Mouse (Mus musculus): Measurements from ENCODE around the gene Oas1f. TPM values are rescaled to one million over a fixed set of nuclear protein-coding genes. Genes with fewer than 3 reads are reported as not detected.

Gene Oas1f
- polyA plus RNA-seq, 1 experiment from 2014 or later: not detected

DNA sequence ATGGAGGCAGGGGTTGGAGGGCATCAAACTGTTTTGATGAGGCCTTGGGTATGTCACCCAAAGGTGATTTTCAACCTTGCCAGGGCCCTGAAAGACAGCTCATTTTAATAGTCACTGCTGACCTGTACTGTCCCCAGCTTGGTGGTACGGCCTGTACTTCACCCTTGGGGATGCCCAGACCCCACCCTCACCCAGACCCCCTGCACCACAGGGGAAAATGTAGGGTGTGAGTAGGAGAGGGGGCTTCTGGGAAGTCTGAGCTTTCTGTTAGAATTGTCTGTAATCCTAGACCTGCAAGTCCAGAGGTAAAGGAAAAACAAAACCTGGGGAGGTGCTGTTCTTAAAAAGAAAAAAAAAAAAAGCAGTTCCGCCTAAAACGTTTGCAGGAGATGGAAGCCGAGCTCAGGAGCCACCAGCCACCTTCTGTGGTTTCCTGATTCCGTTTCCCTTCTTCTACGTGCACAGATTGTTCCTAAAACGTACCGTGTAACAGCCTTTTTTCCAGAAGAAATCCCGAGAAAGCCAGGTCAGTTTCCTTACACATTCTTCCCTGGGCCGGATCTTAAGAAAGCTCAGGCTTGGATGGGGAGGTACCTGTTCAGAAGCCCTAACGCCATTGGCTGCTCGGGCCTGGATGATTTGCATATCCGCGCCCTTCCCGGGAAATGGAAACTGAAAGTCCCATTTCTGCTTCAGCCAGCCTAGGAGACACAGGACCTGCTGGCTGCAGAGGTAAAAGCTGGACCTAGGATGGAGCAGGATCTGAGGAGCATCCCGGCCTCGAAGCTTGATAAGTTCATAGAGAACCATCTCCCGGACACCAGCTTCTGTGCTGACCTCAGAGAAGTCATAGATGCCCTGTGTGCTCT, 35.0 kb upstream of the Oas1f start, which contains the start of gene Oas1c:
Oas1c (minus strand) TSS at position 564 of the 869 bp plus-strand sequence.
- H3K9me3 ChIP-seq (ENCODE audit: low read length): no peaks in the 10 kb centered on the region
- peaks cover 20% of the 10 kb centered on the region for H3K36me3 ChIP-seq (replicated peaks; ENCODE audit: insufficient read depth, low read length)
- DNase-seq (peak; percentile 91), ATAC-seq (peak; percentile 92)
- peak within 1 kb of the TSS; percentile 76 for H3K4me3 ChIP-seq (ENCODE audit: low read depth, low read length)
- H3K4me1 ChIP-seq (ENCODE audit: insufficient read depth): peaks cover 7% of the 10 kb centered on the region; the same call in 1 of the 2 replicates
- H3K27me3 ChIP-seq (ENCODE audit: insufficient read depth, low read length): no peaks in the 10 kb centered on the region
- TF ChIP-seq CTCF (IDR thresholded peaks at IDR 0.05; ENCODE audit: low read depth): no peak
- no peak for TF ChIP-seq EP300 (IDR thresholded peaks at IDR 0.05; ENCODE audit: low read depth)
- peak within 1 kb of the TSS; percentile 75 for H3K27ac ChIP-seq (ENCODE audit: low read depth)
- H3K4me2 ChIP-seq (ENCODE audit: low read depth, low read length): peak within 1 kb of the TSS; percentile 70
- peak within 1 kb of the TSS; percentile 76 for H3K9ac ChIP-seq (replicated peaks)
- WGBS (ENCODE audit: insufficient replicate concordance): 5% methylated on average over 18 of the region's 18 CpGs

DNA sequence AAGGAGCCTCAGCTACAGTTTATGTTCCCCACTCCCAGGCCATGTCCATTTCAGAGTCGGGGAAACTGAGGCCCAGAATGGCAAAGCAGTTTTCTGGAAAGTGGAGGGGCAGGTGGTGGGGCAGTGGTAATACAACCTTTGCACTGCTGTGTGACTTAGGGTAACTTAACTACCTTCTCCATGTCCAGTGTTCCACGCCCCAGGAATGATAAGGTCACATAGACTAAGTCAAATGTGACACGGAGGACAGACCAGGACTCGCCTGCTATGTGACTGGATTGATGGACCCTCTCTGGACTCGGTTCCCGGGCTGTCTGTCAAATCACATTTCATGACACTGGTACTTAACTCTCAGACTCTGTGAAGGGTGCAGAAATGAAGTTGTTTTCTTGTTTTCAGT, 34.1 kb upstream of the Oas1f start:
- Histone ChIP-seq H3K27me3 (ENCODE audit: insufficient read depth, low read length) (no peaks in the 10 kb centered on the region), H3K4me1 (ENCODE audit: insufficient read depth) (peaks cover 7% of the 10 kb centered on the region; the same call in 1 of the 2 replicates), H3K36me3 (replicated peaks; ENCODE audit: insufficient read depth, low read length) (peaks cover 23% of the 10 kb centered on the region), H3K4me2 (ENCODE audit: low read depth, low read length) (peak overlapping the region; percentile 70), H3K9me3 (ENCODE audit: low read length) (no peaks in the 10 kb centered on the region), H3K4me3 (ENCODE audit: low read depth, low read length) (peak overlapping the region; percentile 76), H3K9ac (replicated peaks) (peak overlapping the region; percentile 76), H3K27ac (ENCODE audit: low read depth) (peak overlapping the region; percentile 75)
- WGBS (ENCODE audit: insufficient replicate concordance): 58% methylated on average over 6 of the region's 6 CpGs
- no peak for DNase-seq
- no peak for TF ChIP-seq EP300 (IDR thresholded peaks at IDR 0.05; ENCODE audit: low read depth)
- TF ChIP-seq CTCF (IDR thresholded peaks at IDR 0.05; ENCODE audit: low read depth): no peak
- peak; percentile 38 for ATAC-seq

DNA sequence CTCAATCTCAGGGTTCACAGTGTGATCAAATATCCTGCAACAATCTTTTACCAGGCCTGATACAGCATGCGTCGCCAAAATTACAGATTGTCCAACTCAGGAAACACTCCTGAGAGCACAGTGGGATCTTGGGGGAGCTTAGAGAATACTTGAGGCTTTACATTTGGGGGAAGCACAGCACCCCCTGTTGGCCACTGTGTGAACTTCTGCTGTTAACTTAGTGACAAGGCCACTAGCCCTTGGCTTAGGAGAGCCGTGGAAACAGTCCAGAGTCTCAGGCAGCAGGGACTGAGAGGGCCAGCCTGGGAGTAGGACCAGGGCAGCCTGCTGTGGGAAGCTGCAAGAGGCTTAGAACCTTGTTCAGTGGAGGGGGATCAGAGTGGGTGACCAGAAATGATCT, 31.2 kb upstream of the Oas1f start:
- WGBS (ENCODE audit: insufficient replicate concordance): 61% methylated on average over 3 of the region's 3 CpGs
- peak; percentile 63 for DNase-seq
- TF ChIP-seq EP300 (IDR thresholded peaks at IDR 0.05; ENCODE audit: low read depth): no peak
- peak; percentile 83 for TF ChIP-seq CTCF (IDR thresholded peaks at IDR 0.05; ENCODE audit: low read depth)

DNA sequence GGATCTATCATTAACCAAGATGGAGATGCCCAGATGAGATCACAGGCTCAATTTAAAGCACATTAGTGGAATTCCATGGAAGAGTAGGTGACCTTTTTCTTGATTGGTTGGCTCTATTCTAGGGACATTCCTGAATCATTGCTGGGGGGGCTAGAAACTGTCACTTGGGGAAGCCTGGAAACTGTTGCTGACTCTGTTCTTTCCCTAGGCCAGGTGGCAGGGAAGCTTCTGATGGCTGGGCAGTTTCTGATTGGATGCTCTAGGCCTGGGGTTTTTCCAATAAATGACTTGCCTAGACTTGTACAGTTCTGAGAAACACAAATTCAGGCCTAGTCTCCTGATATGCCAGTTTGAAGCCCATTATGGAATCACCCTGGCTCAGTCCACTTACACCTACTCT, 28.2 kb upstream of the Oas1f start:
- Histone ChIP-seq H3K36me3 (replicated peaks; ENCODE audit: insufficient read depth, low read length) (peaks cover 33% of the 10 kb centered on the region), H3K27me3 (ENCODE audit: insufficient read depth, low read length) (no peaks in the 10 kb centered on the region), H3K4me1 (ENCODE audit: insufficient read depth) (0 out of 2 replicates have a peak, but pooled peaks cover 3% of the 10 kb centered on the region), H3K4me2 (ENCODE audit: low read depth, low read length) (no peak overlapping the region), H3K9ac (replicated peaks) (no peak overlapping the region), H3K27ac (ENCODE audit: low read depth) (no peak overlapping the region), H3K4me3 (ENCODE audit: low read depth, low read length) (no peak overlapping the region), H3K9me3 (ENCODE audit: low read length) (no peaks in the 10 kb centered on the region)
- ATAC-seq (no peak), DNase-seq (no peak)
- TF ChIP-seq EP300 (IDR thresholded peaks at IDR 0.05; ENCODE audit: low read depth) (no peak), CTCF (IDR thresholded peaks at IDR 0.05; ENCODE audit: low read depth) (no peak)

More for the DNA sequence above, 31.2 kb upstream of the Oas1f start:
- Histone ChIP-seq H3K4me1 (ENCODE audit: insufficient read depth) (peaks cover 7% of the 10 kb centered on the region; the same call in 1 of the 2 replicates), H3K4me3 (ENCODE audit: low read depth, low read length) (no peak overlapping the region), H3K27me3 (ENCODE audit: insufficient read depth, low read length) (no peaks in the 10 kb centered on the region), H3K9me3 (ENCODE audit: low read length) (no peaks in the 10 kb centered on the region), H3K9ac (replicated peaks) (no peak overlapping the region), H3K36me3 (replicated peaks; ENCODE audit: insufficient read depth, low read length) (peaks cover 27% of the 10 kb centered on the region), H3K4me2 (ENCODE audit: low read depth, low read length) (no peak overlapping the region), H3K27ac (ENCODE audit: low read depth) (no peak overlapping the region)
- no peak for ATAC-seq

DNA sequence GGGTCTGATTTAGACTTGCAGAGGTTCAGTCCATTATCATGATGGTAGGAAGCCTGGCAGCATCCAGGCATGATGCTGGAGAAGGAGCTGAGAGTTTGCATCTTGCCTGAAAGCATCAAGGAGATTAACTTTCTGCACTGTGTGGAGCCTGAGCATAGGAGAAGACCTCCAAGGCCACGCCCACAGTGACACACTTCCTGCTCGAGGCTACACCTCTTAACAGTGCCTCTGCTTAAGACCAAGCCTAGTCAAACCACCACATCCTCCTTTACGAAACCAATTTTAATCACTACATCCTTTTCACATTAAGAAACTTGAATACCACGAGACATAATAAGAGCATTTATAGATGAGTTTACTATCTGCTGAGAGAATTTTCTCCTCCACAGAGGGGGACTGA, 16.1 kb upstream of the Oas1f start:
- DNase-seq: no peak
- WGBS (ENCODE audit: insufficient replicate concordance): 50% methylated on average over 4 of the region's 4 CpGs
- TF ChIP-seq EP300 (IDR thresholded peaks at IDR 0.05; ENCODE audit: low read depth): no peak
- TF ChIP-seq CTCF (IDR thresholded peaks at IDR 0.05; ENCODE audit: low read depth): no peak

More for the DNA sequence above, 16.1 kb upstream of the Oas1f start:
- H3K4me1 ChIP-seq (ENCODE audit: insufficient read depth): no peaks in the 10 kb centered on the region
- no peak overlapping the region for H3K4me2 ChIP-seq (ENCODE audit: low read depth, low read length)
- H3K9me3 ChIP-seq (ENCODE audit: low read length): no peaks in the 10 kb centered on the region
- H3K27me3 ChIP-seq (ENCODE audit: insufficient read depth, low read length): peaks cover 6% of the 10 kb centered on the region; the same call in 1 of the 2 replicates
- H3K4me3 ChIP-seq (ENCODE audit: low read depth, low read length): no peak overlapping the region
- H3K36me3 ChIP-seq (replicated peaks; ENCODE audit: insufficient read depth, low read length): no peaks in the 10 kb centered on the region
- no peak overlapping the region for H3K9ac ChIP-seq (replicated peaks)
- no peak overlapping the region for H3K27ac ChIP-seq (ENCODE audit: low read depth)
- ATAC-seq: no peak

Measured in liver, postnatal 0 days (tissue).